In the genomic region with DNA sequence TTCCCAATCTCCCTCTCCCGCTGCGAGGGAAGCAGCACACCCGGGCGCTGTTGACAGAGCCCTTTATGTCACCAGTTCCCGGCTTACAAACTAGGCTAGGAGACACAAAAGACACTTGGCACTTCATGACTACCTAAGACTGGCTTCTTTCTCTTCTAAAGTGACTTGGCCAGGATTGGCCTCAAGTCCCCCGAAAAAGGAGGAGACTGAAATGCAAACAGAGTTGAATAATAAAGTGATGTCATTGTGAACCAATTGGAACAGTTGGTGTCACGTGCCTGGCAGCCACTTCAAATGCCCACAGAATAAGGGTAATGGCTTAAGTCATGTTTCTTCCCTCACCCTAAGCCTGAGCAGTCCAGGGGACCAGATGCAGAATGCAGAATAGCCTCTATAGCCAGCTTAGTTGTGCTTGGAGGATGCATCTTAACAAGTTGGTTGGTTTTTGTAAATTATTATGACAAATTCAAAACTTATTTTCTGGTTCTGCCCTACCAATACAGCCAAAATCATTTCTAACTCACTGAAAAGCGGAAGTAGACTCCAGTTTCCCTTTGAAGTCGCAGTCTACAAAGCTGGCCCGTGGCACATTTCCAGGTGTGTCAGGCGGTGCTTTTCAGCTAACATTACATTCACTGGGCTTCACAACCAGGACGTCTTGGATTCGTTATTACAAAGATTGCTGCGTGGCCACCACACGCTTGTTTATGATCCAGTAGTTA, we compare ENCODE assay signal across 8 mouse cellular contexts.
DNase-seq lines count a peak whose midpoint lies in the region; ATAC-seq lines count a peak whose summit lies in the region.

No protein-coding gene starts in this region.

- no peak overlapping the region for H3K9ac ChIP-seq in hindbrain, embryonic 13.5 days
- no peak overlapping the region for H3K9ac ChIP-seq in hindbrain, embryonic 11.5 days (ENCODE audit: low read depth, low read length)

- H3K36me3 ChIP-seq in hindbrain, embryonic 13.5 days, result no peaks in the 10 kb centered on the region
- no peaks in the 10 kb centered on the region for H3K36me3 ChIP-seq in hindbrain, embryonic 11.5 days (ENCODE audit: control insufficient read depth, insufficient read depth, low read length)

- H3K9me3 ChIP-seq in hindbrain, embryonic 13.5 days, result no peaks in the 10 kb centered on the region
- H3K9me3 ChIP-seq in hindbrain, embryonic 11.5 days (ENCODE audit: control insufficient read depth, low read length), result no peaks in the 10 kb centered on the region

- peaks cover 24% of the 10 kb centered on the region for H3K4me1 ChIP-seq in hindbrain, embryonic 13.5 days (replicated peaks)
- H3K4me1 ChIP-seq in hindbrain, embryonic 11.5 days (replicated peaks; ENCODE audit: control insufficient read depth, insufficient read depth, low read length), result no peaks in the 10 kb centered on the region

- H3K27me3 ChIP-seq in hindbrain, embryonic 13.5 days, result no peaks in the 10 kb centered on the region
- no peaks in the 10 kb centered on the region for H3K27me3 ChIP-seq in hindbrain, embryonic 11.5 days (ENCODE audit: control insufficient read depth, insufficient read depth, low read length)

- no peak overlapping the region for H3K4me2 ChIP-seq in hindbrain, embryonic 13.5 days
- no peak overlapping the region for H3K4me2 ChIP-seq in hindbrain, embryonic 11.5 days (replicated peaks; ENCODE audit: low read depth, low read length)

- no peak for DNase-seq in hindbrain, embryonic 11.5 days (ENCODE audit: low spot score)
- peak; percentile 88 for DNase-seq in A20 (ENCODE audit: low read depth, low spot score)
- DNase-seq in heart, adult 8-10 months (ENCODE audit: low spot score), result peak; percentile 23
- peak; percentile 45 to 52 for DNase-seq in left cerebral cortex, postnatal 14 days (ENCODE audit: low spot score in 2 of 2)
- peak; percentile 52 for DNase-seq in right cerebral cortex, postnatal 4 days
- no peak for DNase-seq in retina, embryonic 14.5 days (ENCODE audit: low spot score)

- no peak overlapping the region for H3K27ac ChIP-seq in hindbrain, embryonic 13.5 days
- no peak overlapping the region for H3K27ac ChIP-seq in hindbrain, embryonic 11.5 days (ENCODE audit: low read depth, low read length)

- intact Hi-C loops in left cerebral cortex, postnatal 14 days (cut with DNase I), result no loop called here

- H3K4me3 ChIP-seq in hindbrain, embryonic 13.5 days, result no peak overlapping the region
- H3K4me3 ChIP-seq in hindbrain, embryonic 11.5 days (ENCODE audit: low read depth, low read length), result no peak overlapping the region

- WGBS in hindbrain, embryonic 13.5 days, result 72% methylated on average over 15 of the region's 15 CpGs
- 77% methylated on average over 15 of the region's 15 CpGs for WGBS in hindbrain, embryonic 11.5 days

- ATAC-seq in hindbrain, embryonic 13.5 days (ENCODE audit: low FRiP score), result peak; percentile 83
- no peak for ATAC-seq in hindbrain, embryonic 11.5 days (ENCODE audit: low FRiP score)
- peak; percentile 52 for ATAC-seq in activated CD4-positive, CD25-positive, alpha-beta regulatory T cell, adult 4 months

Comparison
In these comparisons a context has a peak if more than half of its experiments do, and no peak if none do; other contexts are left out.
1. DNase-seq: peak in A20 (single experiment), heart, adult 8-10 months (single experiment), left cerebral cortex, postnatal 14 days (2 of 2) and right cerebral cortex, postnatal 4 days (single experiment); none in hindbrain, embryonic 11.5 days (single experiment) and retina, embryonic 14.5 days (single experiment).